Mouse (Mus musculus) heart, postnatal 4 days (tissue): ENCODE data around the gene Ttc32. TPM values are rescaled to one million over a fixed set of nuclear protein-coding genes. Genes with fewer than 3 reads are reported as not detected.

Experiments
- DNase-seq: peaks from one replicate; pipeline ENCODE4 v3.0.0; 2021
- total RNA-seq, 2 experiments: library from RNA; stranded (reverse); gene quantifications; 2 replicates each; pipeline ENCODE4 v1.2.3; 2021

Ttc32 gene
- total RNA-seq, 2 experiments from 2014 or later, result 14.9 to 17.9 TPM

DNA sequence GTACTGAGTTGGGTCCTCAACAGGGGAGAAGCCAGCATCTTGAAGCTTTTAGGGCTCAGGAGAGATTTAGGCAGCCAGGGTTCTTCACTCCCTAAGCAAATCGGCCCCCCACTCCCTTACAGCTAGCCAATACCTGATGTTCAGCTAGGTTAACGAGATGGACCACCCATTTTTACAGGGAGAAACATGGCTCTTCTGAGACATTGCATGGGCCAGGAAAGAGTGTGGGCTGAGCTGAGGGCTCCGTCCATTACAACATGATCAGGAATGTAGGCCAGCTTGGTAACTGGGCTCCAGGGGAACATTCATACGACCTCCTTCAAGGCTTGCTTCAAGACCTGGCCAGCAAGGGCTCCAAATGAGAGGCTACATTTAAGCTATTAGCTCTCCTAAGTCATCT is 16.9 kb downstream of the Ttc32 start:
- no peak for DNase-seq

DNA sequence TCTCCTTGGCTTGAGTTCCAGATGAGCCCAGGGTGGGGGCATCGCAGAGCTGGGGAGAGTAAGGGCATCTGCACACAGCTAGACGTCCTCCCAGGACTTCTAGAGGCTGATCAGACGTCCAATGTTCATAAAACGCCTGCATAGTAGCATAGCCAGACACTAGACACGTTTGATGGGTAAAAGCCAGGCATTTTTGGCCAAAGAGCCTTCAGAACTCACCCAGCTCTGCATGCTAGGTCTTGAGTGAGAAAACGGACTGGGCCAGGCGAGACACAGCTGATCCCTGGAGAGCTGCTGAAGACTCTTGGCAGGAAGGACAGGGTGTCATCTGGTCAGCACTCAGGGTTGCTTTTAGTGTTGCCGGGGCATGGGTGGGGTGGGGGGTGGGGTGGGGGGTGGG is 18.3 kb downstream of the Ttc32 start:
- DNase-seq, result no peak

DNA sequence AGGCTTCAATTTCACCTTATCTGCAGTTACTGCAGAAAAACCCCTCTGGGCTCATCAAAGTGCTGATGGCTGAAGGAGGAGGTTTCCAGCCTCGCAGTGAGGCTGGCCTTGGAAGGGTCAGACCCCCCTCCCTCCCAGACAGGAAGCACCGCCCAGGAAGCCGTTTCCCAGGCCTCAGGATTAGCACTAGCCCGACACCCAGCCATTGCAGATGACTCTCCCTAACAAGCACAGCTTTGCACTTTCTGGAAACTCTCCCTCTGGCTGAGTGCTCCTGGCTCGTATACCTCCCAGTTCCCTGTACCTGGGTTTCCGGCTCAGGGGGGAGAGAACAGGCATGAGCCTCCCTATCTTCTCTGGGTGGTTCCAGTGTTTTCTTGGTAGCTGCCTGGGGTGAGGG is 21.0 kb downstream of the Ttc32 start:
- DNase-seq, result peak; percentile 31

DNA sequence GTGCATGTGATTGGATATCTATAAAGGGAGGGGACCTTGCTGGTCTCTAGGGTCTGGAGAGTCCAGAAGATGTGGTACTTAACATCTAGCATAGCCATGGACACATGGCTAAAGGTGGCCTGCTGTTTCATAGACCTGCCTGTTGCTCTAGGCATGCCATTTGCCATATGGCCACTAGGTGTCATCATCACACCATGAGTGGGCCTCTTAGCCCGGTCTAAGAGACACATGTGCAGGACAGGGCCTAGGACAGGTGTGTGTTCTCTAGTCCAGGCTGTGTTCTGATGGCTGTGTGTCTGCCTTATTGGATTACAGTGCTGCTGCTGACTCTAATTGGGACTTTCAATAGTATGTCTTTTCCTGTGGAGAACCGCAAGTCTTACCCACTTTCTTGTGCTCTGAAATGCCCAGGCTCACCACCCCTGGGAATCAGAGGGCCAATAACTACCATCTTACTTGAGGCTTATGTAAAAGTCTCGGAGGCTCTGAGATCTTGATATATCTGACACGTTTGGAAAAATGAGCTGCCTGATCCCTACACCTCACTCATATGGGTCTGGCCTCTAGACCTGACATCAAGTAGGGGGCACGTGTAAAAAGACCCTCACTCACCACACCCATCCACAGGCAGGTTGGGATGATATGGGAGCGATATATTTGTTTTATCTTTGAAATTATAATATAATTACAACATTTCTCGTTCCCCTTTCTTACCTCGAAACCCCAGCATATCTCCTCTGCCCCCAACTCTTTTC is 22.5 kb downstream of the Ttc32 start:
- peak; percentile 90 for DNase-seq

DNA sequence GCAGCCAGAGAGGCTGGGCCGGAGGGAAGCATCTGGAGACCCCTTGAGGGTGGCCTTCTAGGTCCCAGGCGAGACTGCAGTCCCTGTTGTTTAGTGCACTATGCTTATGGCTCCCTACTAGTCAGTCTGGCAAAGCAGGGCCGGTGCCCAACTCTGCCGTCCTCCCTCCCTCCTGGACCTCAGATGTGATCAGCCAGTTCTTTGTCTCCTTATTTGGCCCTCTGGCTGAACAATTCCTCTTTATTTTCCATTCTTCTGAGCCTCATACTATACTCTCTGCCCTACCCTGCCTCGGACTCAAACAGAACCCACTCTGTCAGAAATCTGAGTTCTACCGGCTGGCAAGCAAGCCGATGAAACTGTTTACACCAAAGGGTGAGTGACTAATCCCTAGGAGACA is 23.5 kb downstream of the Ttc32 start:
- no peak for DNase-seq

DNA sequence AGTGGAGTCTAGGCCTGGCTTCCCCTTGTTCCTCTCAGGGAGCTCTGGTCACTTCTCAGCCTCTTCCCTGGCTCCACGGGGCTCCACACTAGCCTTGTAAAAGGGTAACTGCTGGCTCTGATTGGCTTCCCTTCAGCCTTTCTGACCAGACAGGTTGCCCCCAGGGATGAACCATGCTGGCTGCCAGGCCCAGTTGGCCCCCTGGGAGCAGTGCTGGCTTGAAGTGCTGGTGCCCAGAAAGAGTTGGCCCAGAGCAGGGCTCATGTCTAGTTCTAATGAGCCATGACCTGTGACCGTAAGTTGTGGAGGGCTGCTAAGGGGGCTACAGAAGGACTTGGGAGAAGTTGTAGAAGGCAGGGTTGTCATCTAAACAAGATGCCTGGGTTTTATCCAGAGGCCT is 24.2 kb downstream of the Ttc32 start:
- no peak for DNase-seq

DNA sequence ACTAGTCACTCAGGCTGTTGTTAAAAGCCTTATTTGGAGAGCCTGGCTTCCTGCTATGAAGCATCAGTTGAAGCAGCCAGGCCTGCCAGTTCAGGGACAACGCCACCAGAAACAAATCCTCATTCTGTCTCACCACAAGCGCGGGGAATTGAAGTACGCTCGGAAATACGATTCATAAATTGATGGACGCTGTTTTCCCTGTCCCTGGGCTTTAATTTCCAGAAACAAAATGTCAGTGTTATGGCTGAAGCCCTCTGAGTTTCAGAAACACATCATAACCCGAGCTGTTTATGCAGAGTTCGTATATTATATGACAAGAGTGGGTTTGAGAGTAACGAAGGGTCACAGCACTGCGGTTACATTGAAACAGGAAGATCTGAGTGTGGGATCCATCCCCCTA is 25.5 kb downstream of the Ttc32 start:
- DNase-seq, result no peak

DNA sequence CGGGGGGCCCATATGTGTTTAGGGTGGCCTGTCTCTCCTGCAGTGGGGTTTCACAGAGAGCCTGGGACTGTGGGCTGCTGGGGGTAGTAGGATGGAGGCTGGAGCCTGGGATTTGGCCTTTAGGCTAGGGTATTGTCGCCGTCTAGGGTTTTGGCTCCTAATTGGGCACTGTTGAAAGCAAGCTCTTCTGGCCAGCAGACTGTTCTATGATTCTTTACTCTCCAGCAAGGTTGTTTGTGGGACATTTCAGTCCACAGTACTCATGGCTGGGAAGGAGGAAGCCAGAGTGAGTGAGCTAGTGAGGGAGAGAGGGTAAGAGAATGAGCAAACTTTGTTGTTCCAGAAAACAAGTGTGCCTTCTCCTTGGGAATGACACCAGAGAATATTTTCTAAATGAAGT is 29.7 kb downstream of the Ttc32 start:
- no peak for DNase-seq

DNA sequence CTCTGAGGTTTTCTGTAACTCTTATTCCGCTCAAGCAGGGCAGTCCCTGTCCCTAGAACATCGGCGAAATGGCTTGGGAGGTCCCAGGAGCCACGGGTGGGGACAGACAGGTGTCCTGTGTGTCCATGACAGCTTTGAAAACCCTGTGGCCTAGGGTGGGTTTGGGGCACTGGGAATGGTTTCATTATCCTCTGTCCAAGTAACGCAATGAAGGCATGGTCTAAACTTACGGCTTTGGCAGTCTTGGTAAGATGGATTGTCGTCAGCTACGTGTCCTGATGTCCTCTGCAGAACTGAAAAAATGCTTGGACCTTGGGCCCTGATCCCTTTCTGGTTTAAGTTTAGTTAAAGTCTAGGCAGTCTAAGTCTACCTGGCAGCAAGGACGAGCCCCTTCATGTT is 30.2 kb downstream of the Ttc32 start:
- no peak for DNase-seq

DNA sequence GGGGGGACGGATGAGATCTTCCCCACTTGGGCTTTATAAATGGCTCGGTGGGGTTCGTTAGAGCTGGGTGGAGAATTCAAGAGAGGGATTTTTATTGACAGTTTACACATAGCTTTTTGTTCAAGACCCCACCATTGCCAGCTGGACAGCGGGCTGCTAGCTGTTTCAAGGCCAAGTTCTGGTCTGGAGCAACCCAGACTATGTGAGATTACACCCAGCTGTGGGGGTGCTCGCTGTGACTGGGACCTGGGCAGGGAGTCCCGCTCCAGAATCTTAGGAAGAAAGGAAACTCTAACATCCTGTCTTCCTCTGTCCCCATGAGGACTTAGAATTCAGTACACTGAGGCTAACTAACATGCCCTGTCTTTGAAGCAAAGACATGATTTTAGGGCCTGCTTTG is 33.8 kb downstream of the Ttc32 start:
- DNase-seq, result peak; percentile 40

DNA sequence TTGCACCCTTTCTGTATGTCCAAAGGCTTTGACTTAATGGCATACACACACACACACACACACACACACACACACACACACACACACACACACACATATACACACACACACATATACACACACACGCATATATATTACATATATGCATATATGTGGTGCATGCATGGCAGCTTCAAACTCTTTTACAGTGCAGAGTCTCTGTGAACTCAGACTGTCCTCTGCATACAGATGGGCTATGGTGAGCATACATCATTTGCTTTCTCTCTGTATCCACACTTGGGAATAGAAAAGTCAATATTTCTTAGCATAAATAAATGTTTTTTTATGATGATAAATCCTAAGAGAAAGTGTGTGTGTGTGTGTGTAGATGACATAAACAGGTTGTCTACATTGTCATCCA is 41.3 kb downstream of the Ttc32 start:
- DNase-seq, result no peak

DNA sequence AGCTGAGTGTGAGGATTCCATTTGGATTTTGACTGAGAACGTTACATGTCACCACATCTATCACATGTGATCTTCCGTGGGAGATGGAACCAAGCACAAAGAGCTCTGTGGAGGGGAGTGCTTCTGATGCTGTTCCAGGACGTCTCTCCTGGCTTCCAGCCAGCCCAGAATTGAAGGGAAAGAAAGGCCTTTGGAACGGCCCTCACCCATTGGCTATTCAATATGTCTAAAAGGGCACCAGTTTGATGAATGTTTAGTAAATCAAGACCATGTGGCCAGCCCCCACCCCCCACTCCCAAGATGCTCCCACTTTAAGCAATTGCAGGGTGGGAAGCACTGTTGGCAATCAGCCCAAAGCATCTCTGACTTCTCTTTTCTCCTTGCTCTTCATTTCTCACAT is 41.7 kb downstream of the Ttc32 start:
- no peak for DNase-seq

DNA sequence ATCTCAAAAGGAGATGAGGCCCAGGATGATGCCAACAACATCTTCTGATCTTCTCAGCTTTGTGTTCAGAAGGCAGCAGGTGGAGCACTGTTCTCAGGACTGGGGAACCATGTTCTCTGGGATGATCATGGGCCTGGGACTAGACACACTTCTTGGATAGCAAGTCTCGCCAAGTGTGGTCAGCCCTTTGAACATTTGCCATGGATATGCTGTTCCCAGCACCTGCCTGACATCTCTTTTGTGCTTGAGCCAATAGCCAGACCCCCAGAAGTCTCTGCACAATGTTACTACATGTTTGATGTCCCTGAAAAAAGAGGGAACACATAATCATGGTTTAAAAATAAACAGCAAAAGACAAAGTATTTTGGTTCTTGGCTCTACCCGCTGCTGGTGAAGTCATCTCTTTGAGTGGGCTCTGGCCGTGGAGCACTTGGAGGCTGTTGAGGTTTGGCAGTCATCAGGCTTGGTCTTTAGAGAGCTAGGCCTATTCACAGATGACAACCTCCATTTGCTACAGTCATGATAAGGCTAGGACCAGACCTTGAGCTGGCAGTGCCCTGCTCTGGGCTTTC is 47.8 kb downstream of the Ttc32 start:
- peak; percentile 54 for DNase-seq

DNA sequence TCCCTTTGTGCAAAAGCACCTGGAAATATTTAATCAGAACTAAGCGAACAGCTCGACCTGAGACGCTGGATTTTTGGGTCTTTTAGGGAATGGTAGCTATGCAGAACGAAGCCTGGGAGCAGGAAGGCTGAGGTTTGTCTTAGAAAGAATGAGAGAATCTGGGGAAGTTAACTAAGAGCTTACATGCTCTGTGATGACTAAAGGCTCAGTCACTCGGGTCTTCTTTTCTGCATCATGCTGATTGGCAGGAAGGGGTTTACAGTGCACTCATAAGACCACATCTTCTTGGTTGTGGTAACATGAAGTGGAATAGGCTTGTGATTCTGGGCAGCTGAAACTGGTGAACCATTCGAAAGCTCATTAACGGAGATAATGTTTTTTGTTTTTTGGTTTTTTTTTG is 60.4 kb downstream of the Ttc32 start:
- no peak for DNase-seq

Other genes with a start within 250 kb of the Ttc32 start
- 100 to 1,000 TPM; 358 to 362 TPM for gene Laptm4a, start 108.3 kb upstream of the Ttc32 start, total RNA-seq
- under 1 TPM in 1 of 2 experiments, not detected in 1; 0.09 TPM for gene Matn3, start 82.1 kb upstream of the Ttc32 start, total RNA-seq
- gene Wdr35, start 56.1 kb upstream of the Ttc32 start, total RNA-seq, result 10 to 100 TPM; 14.9 to 16.7 TPM